Mouse (Mus musculus) spleen, adult 2 months (tissue): ENCODE results near the gene Frrs1.

Source experiments
- CTCF ChIP-seq: fragments of 200-500 bp; IDR thresholded peaks from 2 replicates; pipeline ENCODE4 v1.5.1; 2011; ENCODE audit warnings: mild to moderate bottlenecking, inconsistent platforms; ENCODE audit not compliant: insufficient read depth, insufficient read length, insufficient replicate concordance; ENCODE audit errors: extremely low read depth
- POLR2A ChIP-seq: fragments of 200-500 bp; IDR thresholded peaks from 2 replicates; pipeline ENCODE4 v1.6.1; 2011; ENCODE audit warnings: low read depth, low read length, inconsistent platforms

GRCm38 (mm10) chr3:116829274-116829920, 29.9 kb upstream of the Frrs1 start:
- no peak for TF ChIP-seq POLR2A
- TF ChIP-seq CTCF = no peak
